Mouse (Mus musculus): ENCODE measurements around the gene Parm1.

The Parm1 gene

GRCm38 (mm10) chr5:91654331-91655048 lies 137.1 kb downstream of the Parm1 start:
- no peak for DNase-seq (ENCODE audit: low spot score)

- no peak for DNase-seq (ENCODE audit: low spot score)
Observed at GRCm38 (mm10) chr5:91655263-91655662, 137.8 kb downstream of the Parm1 start.

- DNase-seq (ENCODE audit: low spot score): no peak
Observed at GRCm38 (mm10) chr5:91662715-91663114, 145.3 kb downstream of the Parm1 start.

- DNase-seq (ENCODE audit: low spot score): no peak
Observed at GRCm38 (mm10) chr5:91667127-91667526, 149.7 kb downstream of the Parm1 start.

- no peak for DNase-seq (ENCODE audit: low spot score)
Observed at GRCm38 (mm10) chr5:91669235-91669634, 151.8 kb downstream of the Parm1 start.

Measured in urinary bladder, postnatal 10 days (tissue).